Mouse (Mus musculus): ENCODE measurements around the gene Cdk2ap1.
"Not testable (repeated sequence)": the region's sequence is repeated elsewhere in the genome, so short reads cannot be mapped to it uniquely, and the experiment has no call there.

The Cdk2ap1 gene

GRCm38 (mm10) chr5:124362982-124363381 lies at the start of gene Cdk2ap1:
Gene Cdk2ap1, minus strand, starts transcription at chr5:124363082.
- CTCF ChIA-PET: not testable (repeated sequence)

GRCm38 (mm10) chr5:124412163-124412562 lies 49.3 kb upstream of the Cdk2ap1 start:
- CTCF ChIA-PET: interaction anchor here (0.7 kb wide), 1 partner anchor 127 kb away, joined by 7 read pairs; no protein-coding TSS in a partner anchor

- CTCF ChIA-PET: no interaction called here
These were observed 47.9 kb upstream of the Cdk2ap1 start for GRCm38 (mm10) chr5:124410808-124411207.

GRCm38 (mm10) chr5:124393726-124394125 lies 30.8 kb upstream of the Cdk2ap1 start:
- CTCF ChIA-PET: no interaction called here

GRCm38 (mm10) chr5:124392412-124392811 lies 29.5 kb upstream of the Cdk2ap1 start:
- CTCF ChIA-PET: no interaction called here

GRCm38 (mm10) chr5:124387932-124388331 lies 25.1 kb upstream of the Cdk2ap1 start:
- CTCF ChIA-PET: interaction anchor here (0.6 kb wide), 1 partner anchor 562 kb away, joined by 6 read pairs; no protein-coding TSS in a partner anchor

- CTCF ChIA-PET: interaction anchor here (0.6 kb wide), 1 partner anchor 70 kb away, joined by 4 read pairs; no protein-coding TSS in a partner anchor
These were observed 17.2 kb upstream of the Cdk2ap1 start for GRCm38 (mm10) chr5:124380121-124380520.

- CTCF ChIA-PET: interaction anchor here (0.6 to 0.7 kb wide), 4 partner anchors 11 to 877 kb away, joined by 3 to 12 read pairs (median 4); no protein-coding TSS in a partner anchor
These were observed 14.3 kb upstream of the Cdk2ap1 start for GRCm38 (mm10) chr5:124377149-124377548.

GRCm38 (mm10) chr5:124376401-124376800 lies 13.5 kb upstream of the Cdk2ap1 start:
- CTCF ChIA-PET: interaction anchor here (0.5 kb wide), 1 partner anchor 134 kb away, joined by 4 read pairs; no protein-coding TSS in a partner anchor

- CTCF ChIA-PET: no interaction called here
These were observed 11.4 kb upstream of the Cdk2ap1 start for GRCm38 (mm10) chr5:124374298-124374697.

GRCm38 (mm10) chr5:124366721-124367120 lies 3.8 kb upstream of the Cdk2ap1 start:
- CTCF ChIA-PET: no interaction called here

GRCm38 (mm10) chr5:124365754-124366153 lies 2.9 kb upstream of the Cdk2ap1 start:
- CTCF ChIA-PET: no interaction called here

- CTCF ChIA-PET: interaction anchor here (0.6 kb wide), 1 partner anchor 23 kb away, joined by 7 read pairs; no protein-coding TSS in a partner anchor
These were observed 1.5 kb upstream of the Cdk2ap1 start for GRCm38 (mm10) chr5:124364173-124364918.

- CTCF ChIA-PET: interaction anchor here (0.9 kb wide), 1 partner anchor 180 kb away, joined by 4 read pairs; no protein-coding TSS in a partner anchor
These were observed 3.2 kb downstream of the Cdk2ap1 start for GRCm38 (mm10) chr5:124359641-124360040.

- CTCF ChIA-PET: interaction anchor here (0.5 to 0.6 kb wide), 2 partner anchors 184 to 347 kb away, joined by 4 to 7 read pairs; no protein-coding TSS in a partner anchor
These were observed 6.2 kb downstream of the Cdk2ap1 start for GRCm38 (mm10) chr5:124356695-124357094.

- CTCF ChIA-PET: no interaction called here
These were observed 7.4 kb downstream of the Cdk2ap1 start for GRCm38 (mm10) chr5:124355425-124355959.

GRCm38 (mm10) chr5:124354574-124355424 lies 8.1 kb downstream of the Cdk2ap1 start:
- CTCF ChIA-PET: no interaction called here

- CTCF ChIA-PET: no interaction called here
These were observed 8.9 kb downstream of the Cdk2ap1 start for GRCm38 (mm10) chr5:124353726-124354547.

- CTCF ChIA-PET: no interaction called here
These were observed 9.7 kb downstream of the Cdk2ap1 start for GRCm38 (mm10) chr5:124353011-124353725.

- CTCF ChIA-PET: no interaction called here
These were observed 10.6 kb downstream of the Cdk2ap1 start for GRCm38 (mm10) chr5:124352141-124352920.

Measured in spleen, embryonic (tissue).